Mouse (Mus musculus): ENCODE measurements around the gene Cltb. TPM values are rescaled to one million over a fixed set of nuclear protein-coding genes. Genes with fewer than 3 reads are reported as not detected.

The Cltb gene
- 15.1 TPM for polyA plus RNA-seq (2014; fragmentation: Illumina TruSeq; extraction: RNeasy Lipid Tissue Mini Kit (QIAGEN cat#74804); ENCODE audit: low replicate concordance)

GRCm38 (mm10) chr13:54610972-54611754 lies at the start of gene Cltb:
Gene Cltb (minus strand): TSS chr13:54611344.

GRCm38 (mm10) chr13:54621155-54621932 lies 10.2 kb upstream of the Cltb start, which contains the start of gene Faf2:
Gene Faf2 (plus strand): TSS chr13:54621784.

GRCm38 (mm10) chr13:54589996-54590951 lies 20.9 kb downstream of the Cltb start, which contains the start of the genes Nop16 and Higd2a:
Gene Nop16 (minus strand): TSS chr13:54590090.
Gene Higd2a (plus strand): TSS chr13:54590207.

GRCm38 (mm10) chr13:54574854-54575481 lies 36.2 kb downstream of the Cltb start, which contains the start of gene Arl10:
Gene Arl10 (plus strand): TSS chr13:54575015.

DNA sequence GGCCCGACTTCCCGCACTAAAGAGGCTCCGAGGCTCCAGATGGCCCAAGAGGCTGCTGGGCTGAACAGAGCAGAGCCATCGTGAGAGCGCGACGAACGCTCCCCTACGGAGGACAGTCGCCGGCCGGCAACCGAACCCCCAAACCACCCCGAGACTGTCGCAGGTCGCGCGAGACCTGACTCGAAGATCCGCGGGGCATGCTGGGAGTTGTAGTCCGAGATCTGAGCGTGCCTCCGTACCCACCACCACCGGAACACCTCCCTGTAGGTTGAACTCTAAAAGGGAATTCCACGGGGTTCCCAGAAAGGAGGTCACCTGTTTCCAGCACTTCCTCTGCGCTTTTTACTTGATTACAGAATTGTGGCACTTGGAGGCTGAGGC lies 46.0 kb downstream of the Cltb start, which contains the start of gene 4833439L19Rik:
Gene 4833439L19Rik (minus strand): TSS at position 235 of the 381 bp plus-strand sequence.

Other genes starting within 250 kb of the Cltb start
- 3.3 TPM for gene Cplx2, start 240.0 kb downstream of the Cltb start, polyA plus RNA-seq (2014; fragmentation: Illumina TruSeq; extraction: RNeasy Lipid Tissue Mini Kit (QIAGEN cat#74804); ENCODE audit: low replicate concordance)
- 2.2 TPM for gene Thoc3, start 142.5 kb downstream of the Cltb start, polyA plus RNA-seq (2014; fragmentation: Illumina TruSeq; extraction: RNeasy Lipid Tissue Mini Kit (QIAGEN cat#74804); ENCODE audit: low replicate concordance)
- 3.4 TPM for gene Simc1, start 107.6 kb downstream of the Cltb start, polyA plus RNA-seq (2014; fragmentation: Illumina TruSeq; extraction: RNeasy Lipid Tissue Mini Kit (QIAGEN cat#74804); ENCODE audit: low replicate concordance)
- 141 TPM for gene 4833439L19Rik, start 45.9 kb downstream of the Cltb start, polyA plus RNA-seq (2014; fragmentation: Illumina TruSeq; extraction: RNeasy Lipid Tissue Mini Kit (QIAGEN cat#74804); ENCODE audit: low replicate concordance)
- gene Arl10, start 36.3 kb downstream of the Cltb start, polyA plus RNA-seq (2014; fragmentation: Illumina TruSeq; extraction: RNeasy Lipid Tissue Mini Kit (QIAGEN cat#74804); ENCODE audit: low replicate concordance): 1.3 TPM
- gene Nop16, start 21.3 kb downstream of the Cltb start, polyA plus RNA-seq (2014; fragmentation: Illumina TruSeq; extraction: RNeasy Lipid Tissue Mini Kit (QIAGEN cat#74804); ENCODE audit: low replicate concordance): 3.6 TPM
- 5.9 TPM for gene Higd2a, start 21.1 kb downstream of the Cltb start, polyA plus RNA-seq (2014; fragmentation: Illumina TruSeq; extraction: RNeasy Lipid Tissue Mini Kit (QIAGEN cat#74804); ENCODE audit: low replicate concordance)
- 19.5 TPM for gene Faf2, start 10.4 kb upstream of the Cltb start, polyA plus RNA-seq (2014; fragmentation: Illumina TruSeq; extraction: RNeasy Lipid Tissue Mini Kit (QIAGEN cat#74804); ENCODE audit: low replicate concordance)
- gene Rnf44, start 82.6 kb upstream of the Cltb start, polyA plus RNA-seq (2014; fragmentation: Illumina TruSeq; extraction: RNeasy Lipid Tissue Mini Kit (QIAGEN cat#74804); ENCODE audit: low replicate concordance): 22.1 TPM
- gene Cdhr2, start 90.1 kb upstream of the Cltb start, polyA plus RNA-seq (2014; fragmentation: Illumina TruSeq; extraction: RNeasy Lipid Tissue Mini Kit (QIAGEN cat#74804); ENCODE audit: low replicate concordance): 42.9 TPM
- not detected for gene Gprin1, start 138.5 kb upstream of the Cltb start, polyA plus RNA-seq (2014; fragmentation: Illumina TruSeq; extraction: RNeasy Lipid Tissue Mini Kit (QIAGEN cat#74804); ENCODE audit: low replicate concordance)
- not detected for gene Sncb, start 155.3 kb upstream of the Cltb start, polyA plus RNA-seq (2014; fragmentation: Illumina TruSeq; extraction: RNeasy Lipid Tissue Mini Kit (QIAGEN cat#74804); ENCODE audit: low replicate concordance)
- not detected for gene Eif4e1b, start 172.7 kb upstream of the Cltb start, polyA plus RNA-seq (2014; fragmentation: Illumina TruSeq; extraction: RNeasy Lipid Tissue Mini Kit (QIAGEN cat#74804); ENCODE audit: low replicate concordance)
- not detected for gene Tspan17, start 178.0 kb upstream of the Cltb start, polyA plus RNA-seq (2014; fragmentation: Illumina TruSeq; extraction: RNeasy Lipid Tissue Mini Kit (QIAGEN cat#74804); ENCODE audit: low replicate concordance)

All from small intestine, adult 10 weeks (tissue).